Mouse (Mus musculus) liver, embryonic 14.5 days (tissue): ENCODE results near the gene Dnajc11.
A peak's percentile ranks its signal among the peaks of the same experiment; 100 is the strongest.

ENCODE experiments used
- CTCF ChIP-seq: IDR thresholded peaks from 2 replicates; pipeline ENCODE4 v1.5.1; 2016; ENCODE audit warnings: antibody characterized with exemption, low read depth, control low read depth
- EP300 ChIP-seq: IDR thresholded peaks from 2 replicates; pipeline ENCODE4 v1.6.1; 2016; ENCODE audit warnings: antibody characterized with exemption, low read depth

DNA sequence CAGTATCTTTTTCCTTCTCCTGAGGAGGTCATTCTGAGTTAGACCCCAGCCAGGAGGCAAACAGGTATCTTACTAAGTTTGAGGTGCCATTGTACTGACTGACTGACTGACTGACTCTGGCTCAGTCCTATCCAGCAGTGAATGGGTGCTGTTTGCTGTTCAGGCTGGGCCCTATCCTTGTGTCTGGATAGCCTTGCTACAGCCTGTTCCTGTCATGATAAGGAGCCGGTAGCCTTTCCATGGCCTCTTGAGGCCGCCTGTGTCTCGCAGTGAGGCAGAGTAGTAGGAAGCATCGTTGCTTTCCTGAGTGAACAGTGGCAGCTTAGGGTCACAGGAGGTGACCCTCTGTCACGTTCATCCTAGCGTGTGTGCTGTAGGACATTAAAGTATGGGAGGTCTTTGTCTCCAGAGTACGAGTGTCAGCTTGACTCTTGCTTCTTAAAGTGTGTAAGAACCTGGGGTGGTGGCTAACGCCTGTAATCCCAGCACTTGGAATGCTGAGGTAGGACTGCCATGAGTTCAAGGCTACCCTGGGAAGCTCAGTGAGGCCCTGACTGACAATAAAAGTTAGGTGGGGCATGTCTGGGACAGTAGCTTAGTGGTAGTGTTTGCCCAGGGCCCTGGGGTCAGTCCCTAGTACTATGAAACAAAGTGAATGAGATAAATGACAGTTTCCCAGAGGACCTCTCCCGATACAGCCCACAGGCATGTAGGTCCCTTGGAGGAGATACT is 24.3 kb downstream of the Dnajc11 start:
- TF ChIP-seq CTCF = peak; percentile 32; the same call in 1 of the 2 replicates
- TF ChIP-seq EP300 = peak; percentile 87
